14 mouse cellular contexts compared by ENCODE assay signal in the genomic region with DNA sequence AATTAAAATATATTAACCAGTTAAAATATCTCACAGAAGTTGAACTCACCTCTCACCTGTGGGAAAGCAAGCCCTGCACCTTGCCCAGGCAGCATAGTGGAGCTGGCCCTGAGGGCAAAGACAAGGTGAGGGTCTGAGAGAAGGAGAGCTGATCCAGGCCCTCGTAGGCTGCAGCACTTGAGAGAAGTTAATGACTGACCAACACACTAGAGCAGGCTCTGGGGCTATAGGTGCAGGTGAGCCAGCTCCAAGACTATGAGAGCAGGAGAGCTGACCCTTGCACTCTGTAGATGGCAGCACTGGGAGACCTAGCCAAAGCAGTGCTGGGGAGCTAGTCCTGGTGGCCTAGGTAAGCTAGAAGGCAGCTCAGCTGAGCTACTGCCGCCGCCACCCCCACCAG.
"Had no signal": no experiment of that assay in that cellular context is flagged by ENCODE, and none has a peak within 500 bp of the region (broad histone marks: within the 10 kb centered on the region; RNA-seq: fewer than 3 reads in every experiment).

No protein-coding gene starts in this region.

- H3K9ac ChIP-seq: liver, embryonic 15.5 days; neural tube, embryonic 15.5 days had no signal

- H3K4me2 ChIP-seq: liver, embryonic 11.5 days; liver, embryonic 15.5 days; neural tube, embryonic 15.5 days had no signal

- ATAC-seq: intestine, embryonic 16.5 days; lung, postnatal 0 days had no signal

- H3K27ac ChIP-seq: left cerebral cortex, adult 2 months; limb, embryonic 10.5 days; liver, embryonic 15.5 days; midbrain, embryonic 10.5 days; neural tube, embryonic 15.5 days had no signal

- H3K4me3 ChIP-seq: left cerebral cortex, adult 2 months; limb, embryonic 10.5 days; liver, embryonic 15.5 days; midbrain, embryonic 10.5 days; myocyte; neural tube, embryonic 15.5 days had no signal

- H3K36me3 ChIP-seq: limb, embryonic 10.5 days; liver, embryonic 15.5 days; midbrain, embryonic 10.5 days; neural tube, embryonic 15.5 days had no signal

- H3K9me3 ChIP-seq: limb, embryonic 10.5 days; liver, embryonic 15.5 days; midbrain, embryonic 10.5 days; neural tube, embryonic 15.5 days had no signal

- H3K4me1 ChIP-seq: limb, embryonic 10.5 days; liver, embryonic 15.5 days; midbrain, embryonic 10.5 days; neural tube, embryonic 15.5 days had no signal

- DNase-seq: lung, adult 2 months; lung, postnatal 36 days; right cerebral cortex, adult 18-20 months; right cerebral cortex, postnatal 25 days; thymus, postnatal 36 days had no signal

- H3K27me3 ChIP-seq: liver, embryonic 15.5 days; neural tube, embryonic 15.5 days had no signal
